Mouse (Mus musculus) forebrain, embryonic 15.5 days (tissue): ENCODE measurements around the gene Sh3d21. TPM values are rescaled to one million over a fixed set of nuclear protein-coding genes. Genes with fewer than 3 reads are reported as not detected.
A peak's percentile ranks its signal among the peaks of the same experiment; 100 is the strongest.

Source experiments
- ATAC-seq: fragments of 200-750 bp; cut with Nextera tagmentation; replicated peaks from 2 replicates; pipeline ENCODE4 v1.8.0; 2017; ENCODE audit warnings: mild to moderate bottlenecking, moderate TSS enrichment, moderate library complexity
- H3K27ac ChIP-seq: fragments of 300-500 bp; sonication (generic); replicated peaks from 2 replicates; pipeline ENCODE4 v1.5.1; 2015; ENCODE audit warnings: mild to moderate bottlenecking, inconsistent platforms
- H3K27me3 ChIP-seq: fragments of 300-500 bp; sonication (generic); 2 replicates; pipeline ENCODE4 v1.6.1; 2015; ENCODE audit warnings: inconsistent platforms
- H3K36me3 ChIP-seq: fragments of 300-500 bp; sonication (generic); 2 replicates; pipeline ENCODE4 v1.6.1; 2015; ENCODE audit warnings: mild to moderate bottlenecking, inconsistent platforms
- H3K4me1 ChIP-seq: fragments of 300-500 bp; sonication (generic); 2 replicates; pipeline ENCODE4 v1.6.1; 2015; ENCODE audit warnings: inconsistent platforms
- H3K4me2 ChIP-seq: fragments of 300-500 bp; sonication (generic); replicated peaks from 2 replicates; pipeline ENCODE4 v1.6.1; 2015; ENCODE audit warnings: mild to moderate bottlenecking, inconsistent platforms
- H3K4me3 ChIP-seq: fragments of 300-500 bp; sonication (generic); 2 replicates; pipeline ENCODE4 v1.5.1; 2015; ENCODE audit warnings: mild to moderate bottlenecking, inconsistent platforms
- H3K9ac ChIP-seq: fragments of 300-500 bp; sonication (generic); replicated peaks from 2 replicates; pipeline ENCODE4 v1.6.1; 2015; ENCODE audit warnings: mild to moderate bottlenecking, inconsistent platforms
- H3K9me3 ChIP-seq: fragments of 300-500 bp; sonication (generic); 2 replicates; pipeline ENCODE4 v1.6.1; 2016; ENCODE audit warnings: inconsistent platforms
- WGBS: fragments of 180-500 bp; shearing (Covaris S2); methylation state at CpG from one replicate; pipeline ENCODE4 v1.1.7; 2015; ENCODE audit warnings: mixed read lengths; 5-methylcytosine and 5-hydroxymethylcytosine counted together
- polyA plus RNA-seq: library from polyadenylated mRNA; unstranded; fragments of >200 nt; fragmentation: Nextera tagmentation; extraction: Ambion mirVana; gene quantifications from 2 replicates; pipeline ENCODE4 v1.2.1, GENCODE M21; 2015

Gene Sh3d21
- polyA plus RNA-seq, 1 experiment from 2014 or later = 0.88 TPM

DNA sequence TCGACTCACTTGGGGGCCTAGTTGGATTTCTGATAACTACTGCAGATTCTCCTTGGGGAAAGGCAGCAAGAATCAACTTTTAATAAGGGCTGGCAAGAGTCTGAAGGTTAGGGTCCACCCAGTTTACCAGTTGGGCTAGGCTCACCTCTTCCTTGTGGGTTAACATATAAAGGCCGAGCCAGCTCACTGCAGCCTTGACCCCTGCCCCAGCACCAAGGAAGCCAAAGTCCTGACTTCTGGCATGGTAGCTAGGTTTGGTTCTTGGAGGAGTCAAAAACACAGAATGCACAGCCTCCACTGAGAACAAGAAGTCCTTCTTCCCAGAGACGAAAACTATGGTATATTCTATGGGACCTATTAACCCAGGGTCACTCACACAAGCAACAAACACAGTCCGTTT, 394 bp upstream of the Sh3d21 start:
- Histone ChIP-seq H3K9me3 (no peaks in the 10 kb centered on the region), H3K27me3 (no peaks in the 10 kb centered on the region), H3K9ac (no peak overlapping the region), H3K4me1 (peaks cover 13% of the 10 kb centered on the region), H3K27ac (no peak overlapping the region), H3K4me3 (no peak overlapping the region), H3K36me3 (peaks cover 16% of the 10 kb centered on the region), H3K4me2 (no peak overlapping the region)
- ATAC-seq = no peak
- 65% methylated on average over 4 of the region's 4 CpGs for WGBS

- 1% methylated on average over 44 of the region's 44 CpGs for WGBS
- H3K9me3 ChIP-seq = no peaks in the 10 kb centered on the region
- H3K4me2 ChIP-seq = peak overlapping the region; percentile 95
- peaks cover 13% of the 10 kb centered on the region for H3K4me1 ChIP-seq
- peak; percentile 93 for ATAC-seq
- H3K4me3 ChIP-seq = peak overlapping the region; percentile 55
- H3K9ac ChIP-seq = peak overlapping the region; percentile 68
- H3K27me3 ChIP-seq = no peaks in the 10 kb centered on the region
- H3K36me3 ChIP-seq = peaks cover 16% of the 10 kb centered on the region
- H3K27ac ChIP-seq = 0 out of 2 replicates have a peak overlapping the region, but pooled peaks have one; percentile 9
These were observed 686 bp downstream of the Sh3d21 start for GRCm38 (mm10) chr4:126162544-126163066.

DNA sequence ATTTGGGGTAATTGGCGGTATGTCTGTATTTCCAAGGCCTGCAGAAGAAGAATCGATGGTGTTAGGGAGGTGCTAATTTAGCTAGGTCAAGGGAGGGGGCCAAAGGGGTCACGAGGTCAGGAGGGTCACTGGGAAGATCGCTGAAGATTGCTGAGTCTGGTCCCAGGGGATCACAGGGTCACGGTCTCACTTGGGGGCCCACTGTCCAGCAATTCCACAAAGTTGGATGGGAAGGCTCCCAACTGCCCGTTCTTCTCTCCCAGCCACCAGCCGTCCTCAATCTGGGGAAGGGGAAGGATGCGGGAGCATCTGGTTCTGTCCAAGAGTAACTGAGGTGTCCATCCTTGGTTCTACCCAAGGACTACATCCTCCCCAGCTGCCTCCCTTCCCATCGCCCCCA, 1.3 kb downstream of the Sh3d21 start:
- ATAC-seq = no peak
- WGBS = 74% methylated on average over 9 of the region's 9 CpGs
- Histone ChIP-seq H3K4me3 (peak overlapping the region; percentile 55; the same call in 1 of the 2 replicates), H3K9ac (no peak overlapping the region), H3K4me2 (peak overlapping the region; percentile 95), H3K9me3 (no peaks in the 10 kb centered on the region), H3K27ac (no peak overlapping the region), H3K36me3 (peaks cover 13% of the 10 kb centered on the region), H3K27me3 (no peaks in the 10 kb centered on the region), H3K4me1 (peaks cover 13% of the 10 kb centered on the region)

DNA sequence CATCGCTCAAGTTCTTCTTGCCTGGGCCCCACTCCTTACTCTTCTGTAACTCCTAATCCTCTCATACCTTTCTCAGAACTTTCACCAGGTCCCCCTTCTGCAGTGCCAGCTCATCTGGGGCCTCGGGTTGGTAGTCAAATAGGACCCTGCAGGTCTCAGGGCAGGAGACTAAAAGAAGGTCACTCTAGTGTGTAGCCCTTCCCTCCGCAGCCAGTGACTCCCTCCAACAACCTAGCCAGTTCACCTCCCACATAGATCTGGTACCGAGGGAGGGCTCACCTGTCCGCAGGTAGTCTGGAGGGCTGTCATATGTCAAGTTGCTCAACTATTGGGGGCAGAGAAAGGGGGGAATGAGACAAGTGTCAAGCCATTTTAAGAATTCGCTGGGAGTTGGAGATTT, 1.8 kb downstream of the Sh3d21 start:
- Histone ChIP-seq H3K4me2 (no peak overlapping the region), H3K27me3 (no peaks in the 10 kb centered on the region), H3K27ac (no peak overlapping the region), H3K9me3 (no peaks in the 10 kb centered on the region), H3K4me3 (no peak overlapping the region), H3K9ac (no peak overlapping the region), H3K36me3 (peaks cover 7% of the 10 kb centered on the region; the same call in 1 of the 2 replicates), H3K4me1 (peaks cover 13% of the 10 kb centered on the region)
- WGBS = 90% methylated on average over 6 of the region's 6 CpGs
- no peak for ATAC-seq

DNA sequence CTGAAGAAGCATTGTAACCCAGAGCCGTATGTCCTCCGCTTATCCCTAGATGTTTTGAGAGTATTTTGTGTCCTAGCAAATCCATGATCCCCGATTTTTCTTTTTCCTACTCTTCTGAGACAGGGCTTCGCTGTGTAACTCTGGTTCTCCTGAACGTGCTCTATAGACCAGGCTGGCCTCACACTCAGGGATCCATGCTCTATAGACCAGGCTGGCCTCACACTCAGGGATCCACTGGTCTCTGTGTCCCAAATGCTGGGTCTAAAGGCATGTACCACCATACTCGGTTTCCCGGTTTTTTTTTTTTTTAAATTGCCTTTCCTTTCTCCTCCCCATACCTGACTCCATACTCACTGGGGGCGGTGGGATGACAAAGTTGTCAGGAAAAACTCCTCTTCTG, 2.3 kb downstream of the Sh3d21 start:
- no peak for ATAC-seq
- 89% methylated on average over 8 of the region's 8 CpGs for WGBS
- H3K27ac ChIP-seq = no peak overlapping the region
- no peak overlapping the region for H3K9ac ChIP-seq
- H3K36me3 ChIP-seq = peaks cover 3% of the 10 kb centered on the region; the same call in 1 of the 2 replicates
- no peak overlapping the region for H3K4me3 ChIP-seq
- H3K27me3 ChIP-seq = no peaks in the 10 kb centered on the region
- H3K9me3 ChIP-seq = no peaks in the 10 kb centered on the region
- H3K4me1 ChIP-seq = peaks cover 13% of the 10 kb centered on the region
- no peak overlapping the region for H3K4me2 ChIP-seq

DNA sequence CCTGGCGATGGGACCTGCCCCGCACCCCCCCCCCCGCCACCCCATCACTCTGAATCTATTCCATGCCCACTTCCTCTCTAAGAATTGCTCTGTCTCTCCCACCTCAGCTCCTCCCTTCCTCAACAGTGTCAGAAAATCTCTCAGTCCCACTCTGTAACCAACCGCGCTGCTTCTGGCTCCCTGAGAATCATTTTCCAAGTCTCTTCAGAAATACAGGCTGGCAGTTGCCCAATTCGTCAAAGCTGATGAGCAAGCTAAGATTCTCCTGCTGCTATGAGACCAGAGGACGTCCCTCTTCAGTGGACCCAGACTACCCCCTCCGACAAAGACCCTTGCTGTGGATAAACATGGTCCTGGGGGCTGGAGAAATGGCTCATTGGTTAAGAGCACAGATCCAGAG, 3.8 kb downstream of the Sh3d21 start:
- no peak for ATAC-seq
- Histone ChIP-seq H3K4me2 (no peak overlapping the region), H3K9me3 (no peaks in the 10 kb centered on the region), H3K4me3 (no peak overlapping the region), H3K9ac (no peak overlapping the region), H3K27ac (no peak overlapping the region), H3K27me3 (no peaks in the 10 kb centered on the region), H3K36me3 (no peaks in the 10 kb centered on the region), H3K4me1 (peaks cover 13% of the 10 kb centered on the region)
- WGBS = 79% methylated on average over 8 of the region's 8 CpGs

DNA sequence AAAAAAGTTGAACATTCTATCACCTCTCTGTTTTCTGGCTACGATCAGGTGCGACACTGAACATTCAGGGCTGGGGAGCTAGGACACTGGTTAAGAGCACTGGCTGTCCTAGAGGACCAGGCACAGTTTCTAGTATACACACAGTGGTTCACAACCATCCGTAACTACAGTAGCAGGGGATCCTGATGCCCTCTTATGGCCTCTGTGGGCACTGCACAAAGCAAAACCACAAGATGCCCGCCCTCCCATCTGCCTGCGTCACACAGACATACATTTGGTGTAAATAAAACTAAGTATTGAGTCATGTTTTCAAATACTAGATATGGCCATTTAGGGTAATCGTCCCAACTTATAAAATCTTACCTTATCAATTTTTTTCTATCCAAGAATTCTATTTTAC, 5.7 kb downstream of the Sh3d21 start:
- H3K4me3 ChIP-seq = no peak overlapping the region
- H3K4me1 ChIP-seq = peaks cover 5% of the 10 kb centered on the region
- ATAC-seq = no peak
- H3K4me2 ChIP-seq = no peak overlapping the region
- H3K27me3 ChIP-seq = no peaks in the 10 kb centered on the region
- H3K36me3 ChIP-seq = no peaks in the 10 kb centered on the region
- no peak overlapping the region for H3K27ac ChIP-seq
- H3K9me3 ChIP-seq = no peaks in the 10 kb centered on the region
- WGBS = 92% methylated on average over 6 of the region's 6 CpGs
- H3K9ac ChIP-seq = no peak overlapping the region

- Histone ChIP-seq H3K27me3 (no peaks in the 10 kb centered on the region), H3K4me3 (no peak overlapping the region), H3K9ac (no peak overlapping the region), H3K27ac (no peak overlapping the region), H3K4me2 (no peak overlapping the region), H3K36me3 (no peaks in the 10 kb centered on the region), H3K4me1 (no peaks in the 10 kb centered on the region), H3K9me3 (no peaks in the 10 kb centered on the region)
- ATAC-seq = no peak
- WGBS = 63% methylated on average over 5 of the region's 5 CpGs
These were observed 6.7 kb downstream of the Sh3d21 start for GRCm38 (mm10) chr4:126156617-126157016.

DNA sequence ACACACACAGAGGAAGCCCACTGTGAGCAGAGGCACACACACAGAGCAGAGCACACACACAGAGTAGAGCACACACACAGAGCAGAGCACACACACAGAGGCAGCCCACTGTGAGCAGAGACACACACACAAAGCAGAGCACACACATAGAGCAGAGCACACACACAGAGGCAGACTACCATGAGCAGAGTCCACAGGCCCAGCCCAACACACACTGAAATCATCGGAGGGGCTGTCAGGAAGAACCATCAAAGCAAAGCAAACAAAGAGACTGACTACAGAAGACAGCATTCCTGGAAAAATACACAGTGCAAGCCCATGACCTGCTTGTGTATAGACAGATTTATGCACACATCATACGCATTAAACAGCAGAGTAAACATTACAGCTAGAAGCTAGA, 7.4 kb downstream of the Sh3d21 start:
- no peak overlapping the region for H3K4me3 ChIP-seq
- 66% methylated on average over 2 of the region's 2 CpGs for WGBS
- ATAC-seq = no peak; the same call in 1 of the 2 replicates

DNA sequence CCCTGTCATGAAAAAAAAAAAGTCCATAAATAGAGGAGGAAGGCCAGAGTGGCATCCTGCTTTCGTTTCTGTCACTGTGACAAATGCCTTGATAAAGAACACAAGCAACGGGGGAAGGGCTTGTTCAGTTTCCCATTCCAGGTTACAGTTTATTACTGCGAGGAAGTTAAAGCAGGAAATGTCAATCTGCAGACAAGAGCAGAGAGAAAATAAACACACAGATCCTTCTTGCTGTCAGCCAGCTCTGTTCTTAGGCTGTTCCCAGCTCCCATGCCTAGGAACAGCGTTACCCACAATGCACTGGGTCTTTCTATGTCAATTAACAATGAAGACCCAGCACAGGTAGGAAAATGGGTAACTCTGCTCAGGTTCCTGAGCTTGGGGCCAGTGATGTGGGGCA, 8.1 kb downstream of the Sh3d21 start:
- H3K27ac ChIP-seq = no peak overlapping the region
- peaks cover 4% of the 10 kb centered on the region; the same call in 1 of the 2 replicates for H3K27me3 ChIP-seq
- H3K4me3 ChIP-seq = no peak overlapping the region
- ATAC-seq = no peak
- H3K36me3 ChIP-seq = no peaks in the 10 kb centered on the region
- 75% methylated on average over 4 of the region's 4 CpGs for WGBS
- no peaks in the 10 kb centered on the region for H3K9me3 ChIP-seq
- H3K4me2 ChIP-seq = no peak overlapping the region
- H3K9ac ChIP-seq = no peak overlapping the region
- H3K4me1 ChIP-seq = no peaks in the 10 kb centered on the region

More for the DNA sequence above, 7.4 kb downstream of the Sh3d21 start:
- Histone ChIP-seq H3K36me3 (no peaks in the 10 kb centered on the region), H3K9me3 (no peaks in the 10 kb centered on the region), H3K4me2 (no peak overlapping the region), H3K9ac (no peak overlapping the region), H3K4me1 (no peaks in the 10 kb centered on the region), H3K27me3 (no peaks in the 10 kb centered on the region), H3K27ac (no peak overlapping the region)

DNA sequence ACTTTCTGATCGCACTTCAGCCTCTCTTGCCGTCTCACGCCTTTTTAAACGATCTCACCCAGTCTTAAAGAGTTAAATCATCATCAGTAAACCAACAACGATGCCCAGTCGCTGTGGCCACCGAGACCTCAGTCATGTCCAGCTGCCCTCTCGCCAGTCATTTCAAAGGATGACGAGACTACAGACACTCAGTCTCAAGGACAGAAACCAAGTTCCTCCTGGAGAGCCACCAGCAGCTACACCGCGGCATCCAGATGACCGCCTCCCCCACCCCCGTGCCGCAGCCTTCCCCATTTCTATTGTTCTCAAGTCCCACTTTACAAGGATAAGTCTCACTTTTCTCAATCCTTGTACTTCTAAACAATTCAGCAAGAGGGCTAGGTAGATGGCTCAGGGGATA, 10.4 kb downstream of the Sh3d21 start:
- Histone ChIP-seq H3K4me3 (no peak overlapping the region), H3K27me3 (peaks cover 26% of the 10 kb centered on the region), H3K4me1 (peaks cover 14% of the 10 kb centered on the region), H3K9me3 (no peaks in the 10 kb centered on the region), H3K27ac (no peak overlapping the region), H3K36me3 (no peaks in the 10 kb centered on the region), H3K9ac (no peak overlapping the region), H3K4me2 (no peak overlapping the region)
- 56% methylated on average over 14 of the region's 14 CpGs for WGBS
- no peak for ATAC-seq

- H3K9me3 ChIP-seq = no peaks in the 10 kb centered on the region
- H3K4me2 ChIP-seq = no peak overlapping the region
- H3K36me3 ChIP-seq = no peaks in the 10 kb centered on the region
- no peak overlapping the region for H3K9ac ChIP-seq
- H3K4me1 ChIP-seq = peaks cover 18% of the 10 kb centered on the region
- no peak overlapping the region for H3K27ac ChIP-seq
- no peak for ATAC-seq
- H3K4me3 ChIP-seq = no peak overlapping the region
- WGBS = 82% methylated on average over 16 of the region's 16 CpGs
- peaks cover 33% of the 10 kb centered on the region for H3K27me3 ChIP-seq
These were observed 11.4 kb downstream of the Sh3d21 start for GRCm38 (mm10) chr4:126151701-126152440.

GRCm38 (mm10) chr4:126150949-126151320, 12.4 kb downstream of the Sh3d21 start:
- no peaks in the 10 kb centered on the region for H3K36me3 ChIP-seq
- H3K9ac ChIP-seq = no peak overlapping the region
- peaks cover 33% of the 10 kb centered on the region for H3K27me3 ChIP-seq
- H3K4me3 ChIP-seq = no peak overlapping the region
- no peak for ATAC-seq
- no peaks in the 10 kb centered on the region for H3K9me3 ChIP-seq
- peaks cover 18% of the 10 kb centered on the region for H3K4me1 ChIP-seq
- WGBS = 82% methylated on average over 6 of the region's 6 CpGs
- H3K27ac ChIP-seq = no peak overlapping the region
- H3K4me2 ChIP-seq = no peak overlapping the region
